Mouse (Mus musculus): ENCODE results near the gene Dagla. TPM values are rescaled to one million over a fixed set of nuclear protein-coding genes. Genes with fewer than 3 reads are reported as not detected.

Dagla gene
- polyA plus RNA-seq, 1 experiment from 2014 or later: 1.3 TPM

DNA sequence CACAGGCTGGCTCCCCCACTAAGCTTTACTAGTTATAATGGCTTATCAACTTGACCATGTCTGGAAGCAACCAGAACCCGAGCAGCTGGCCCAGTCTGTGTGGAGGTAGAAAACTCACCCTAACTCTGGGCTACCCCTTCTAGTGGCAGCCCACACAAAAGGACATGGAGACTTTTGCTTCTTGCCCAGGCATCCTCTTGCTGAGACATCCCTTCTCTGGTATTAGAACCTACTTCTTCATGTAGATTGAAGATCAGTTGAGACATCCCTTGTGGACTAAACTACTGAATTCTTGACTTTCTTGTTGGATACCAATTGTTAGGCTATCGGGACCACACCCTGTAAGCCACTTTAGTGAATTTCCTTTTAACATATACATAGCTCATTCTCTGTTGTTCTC is 106.4 kb downstream of the Dagla start:
- Histone ChIP-seq H3K36me3 (peaks cover 70% of the 10 kb centered on the region), H3K27ac (ENCODE audit: poor library complexity, severe bottlenecking) (no peak overlapping the region), H3K4me1 (replicated peaks) (peaks cover 8% of the 10 kb centered on the region), H3K27me3 (replicated peaks) (no peaks in the 10 kb centered on the region), H3K9me3 (replicated peaks) (no peaks in the 10 kb centered on the region), H3K9ac (no peak overlapping the region), H3K4me3 (no peak overlapping the region), H3K4me2 (no peak overlapping the region)
- ATAC-seq (ENCODE audit: insufficient number of reproducible peaks, low FRiP score): no peak
- WGBS: 75% methylated on average over 2 of the region's 2 CpGs

DNA sequence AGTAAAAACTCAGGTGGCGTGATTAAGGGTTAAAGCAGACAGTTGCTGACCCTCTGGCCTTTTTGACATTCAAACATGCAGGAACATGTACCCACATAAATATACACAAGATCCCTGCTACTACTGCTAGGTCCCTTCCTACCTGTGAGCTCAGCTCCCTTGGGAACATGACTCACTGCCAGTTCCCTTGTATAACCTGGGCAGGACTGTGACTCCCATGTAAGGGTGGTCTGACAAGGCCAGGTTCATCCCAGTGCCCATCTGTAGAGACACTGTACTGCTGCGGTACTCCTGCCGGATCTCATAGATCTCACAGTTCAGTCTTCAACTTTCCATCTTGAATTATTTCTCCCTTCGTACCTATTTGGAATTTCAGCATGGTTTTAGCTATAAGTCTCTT is 107.5 kb downstream of the Dagla start:
- H3K27ac ChIP-seq (ENCODE audit: poor library complexity, severe bottlenecking): no peak overlapping the region
- no peaks in the 10 kb centered on the region for H3K27me3 ChIP-seq (replicated peaks)
- H3K4me1 ChIP-seq (replicated peaks): no peaks in the 10 kb centered on the region
- WGBS: 90% methylated on average over 4 of the region's 4 CpGs
- no peak overlapping the region for H3K4me2 ChIP-seq
- ATAC-seq (ENCODE audit: insufficient number of reproducible peaks, low FRiP score): no peak
- no peak overlapping the region for H3K4me3 ChIP-seq
- no peaks in the 10 kb centered on the region for H3K9me3 ChIP-seq (replicated peaks)
- no peak overlapping the region for H3K9ac ChIP-seq
- H3K36me3 ChIP-seq: peaks cover 82% of the 10 kb centered on the region

Other genes with a start within 250 kb of the Dagla start
- 64.2 and 66.7 TPM in 2 replicates for gene Fads2, start 203.1 kb downstream of the Dagla start, polyA plus RNA-seq (2016; fragmentation: Nextera tagmentation; extraction: Ambion mirVana)
- gene Fads1, start 122.0 kb downstream of the Dagla start, polyA plus RNA-seq (2016; fragmentation: Nextera tagmentation; extraction: Ambion mirVana): 72.1 and 75.0 TPM in 2 replicates
- gene Tmem258, start 100.9 kb downstream of the Dagla start, polyA plus RNA-seq (2016; fragmentation: Nextera tagmentation; extraction: Ambion mirVana): 389 TPM in 2 replicates
- gene Fen1, start 100.7 kb downstream of the Dagla start, polyA plus RNA-seq (2016; fragmentation: Nextera tagmentation; extraction: Ambion mirVana): 59.2 and 59.3 TPM in 2 replicates
- gene Myrf, start 64.1 kb downstream of the Dagla start, polyA plus RNA-seq (2016; fragmentation: Nextera tagmentation; extraction: Ambion mirVana): 16.2 and 16.5 TPM in 2 replicates
- 0.59 and 1.3 TPM in 2 replicates for gene Syt7, start 84.2 kb upstream of the Dagla start, polyA plus RNA-seq (2016; fragmentation: Nextera tagmentation; extraction: Ambion mirVana)
- 0.14 and 0.26 TPM in 2 replicates for gene Lrrc10b, start 152.6 kb upstream of the Dagla start, polyA plus RNA-seq (2016; fragmentation: Nextera tagmentation; extraction: Ambion mirVana)
- 0.14 TPM in 1 of 2 replicates, not detected in the other for gene Ppp1r32, start 178.1 kb upstream of the Dagla start, polyA plus RNA-seq (2016; fragmentation: Nextera tagmentation; extraction: Ambion mirVana)
- 36.9 and 41.4 TPM in 2 replicates for gene Cpsf7, start 220.4 kb upstream of the Dagla start, polyA plus RNA-seq (2016; fragmentation: Nextera tagmentation; extraction: Ambion mirVana)
- gene Sdhaf2, start 221.3 kb upstream of the Dagla start, polyA plus RNA-seq (2016; fragmentation: Nextera tagmentation; extraction: Ambion mirVana): 48.4 and 52.1 TPM in 2 replicates